Mouse (Mus musculus) small intestine, adult 2 months (tissue): ENCODE measurements around the gene Comp. TPM values are rescaled to one million over a fixed set of nuclear protein-coding genes. Genes with fewer than 3 reads are reported as not detected.

Experiments used
- H3K27ac ChIP-seq: fragments of 200-500 bp; 2 replicates; pipeline ENCODE4 v1.5.1; 2012; ENCODE audit warnings: low read depth, low read length, control low read depth, inconsistent platforms; ENCODE audit not compliant: insufficient read depth
- H3K27me3 ChIP-seq: fragments of 200-500 bp; 2 replicates; pipeline ENCODE4 v1.6.1; 2012; ENCODE audit warnings: mild to moderate bottlenecking, moderate library complexity, low read length, inconsistent platforms; ENCODE audit not compliant: control insufficient read depth, insufficient read depth
- H3K36me3 ChIP-seq: fragments of 200-500 bp; 2 replicates; pipeline ENCODE4 v1.6.1; 2012; ENCODE audit warnings: mild to moderate bottlenecking, low read length, control low read depth, inconsistent platforms; ENCODE audit not compliant: control insufficient read depth, insufficient read depth
- H3K4me1 ChIP-seq: fragments of 200-500 bp; 2 replicates; pipeline ENCODE4 v1.6.1; 2012; ENCODE audit warnings: low read length, inconsistent platforms, mixed read lengths; ENCODE audit not compliant: control insufficient read depth, insufficient read depth, insufficient read length
- H3K4me3 ChIP-seq: fragments of 200-500 bp; 2 replicates; pipeline ENCODE4 v1.5.1; 2012; ENCODE audit warnings: low read depth, mild to moderate bottlenecking, control low read depth, inconsistent platforms, low read length, moderate library complexity
- CTCF ChIP-seq: fragments of 200-500 bp; IDR thresholded peaks from 2 replicates; pipeline ENCODE4 v1.5.1; 2012; ENCODE audit warnings: low read depth, mild to moderate bottlenecking, control low read depth, inconsistent platforms, low read length, moderate library complexity, mixed read lengths; ENCODE audit not compliant: insufficient replicate concordance, insufficient read length; ENCODE audit errors: extremely low read depth
- POLR2A ChIP-seq: fragments of 200-500 bp; IDR thresholded peaks from 2 replicates; pipeline ENCODE4 v1.6.1; 2012; ENCODE audit warnings: low read depth, mild to moderate bottlenecking, control low read depth, inconsistent platforms, low read length, moderate library complexity
- WGBS: fragments of 180-500 bp; shearing (Covaris S2); methylation state at CpG from one replicate; pipeline ENCODE4 v1.1.7; 2018; 5-methylcytosine and 5-hydroxymethylcytosine counted together
- polyA plus RNA-seq: library from polyadenylated mRNA; depleted of rRNA; stranded (reverse); fragments of >200 nt; gene quantifications from 2 replicates; pipeline ENCODE4 v1.2.3, GENCODE M21; 2012

Gene Comp
- polyA plus RNA-seq, 1 experiment = 1.2 TPM

- WGBS = 95% methylated on average over 19 of the region's 19 CpGs
- Histone ChIP-seq H3K27me3 (no peaks in the 10 kb centered on the region), H3K36me3 (peaks cover 57% of the 10 kb centered on the region)
These were observed 41.8 kb upstream of the Comp start for GRCm38 (mm10) chr8:70331526-70331925.

GRCm38 (mm10) chr8:70332070-70332877 lies 41.1 kb upstream of the Comp start:
- H3K27me3 ChIP-seq = no peaks in the 10 kb centered on the region
- peaks cover 64% of the 10 kb centered on the region for H3K36me3 ChIP-seq
- no peak overlapping the region for H3K4me3 ChIP-seq
- H3K27ac ChIP-seq = no peak overlapping the region
- TF ChIP-seq POLR2A = no peak
- TF ChIP-seq CTCF = peak; percentile 56
- no peaks in the 10 kb centered on the region for H3K4me1 ChIP-seq
- 71% methylated on average over 40 of the region's 41 CpGs for WGBS

More at GRCm38 (mm10) chr8:70331526-70331925, 41.8 kb upstream of the Comp start:
- no peak overlapping the region for H3K4me3 ChIP-seq
- no peak overlapping the region for H3K27ac ChIP-seq
- H3K4me1 ChIP-seq = no peaks in the 10 kb centered on the region
- no peak for TF ChIP-seq POLR2A
- TF ChIP-seq CTCF = no peak

- WGBS = 96% methylated on average over 6 of the region's 6 CpGs
- peaks cover 70% of the 10 kb centered on the region for H3K36me3 ChIP-seq
These were observed 40.5 kb upstream of the Comp start for GRCm38 (mm10) chr8:70332878-70333202.

GRCm38 (mm10) chr8:70338931-70339330 lies 34.4 kb upstream of the Comp start:
- 85% methylated on average over 7 of the region's 7 CpGs for WGBS
- no peak overlapping the region for H3K4me3 ChIP-seq
- no peak overlapping the region for H3K27ac ChIP-seq
- H3K4me1 ChIP-seq = no peaks in the 10 kb centered on the region
- peaks cover 92% of the 10 kb centered on the region for H3K36me3 ChIP-seq
- H3K27me3 ChIP-seq = no peaks in the 10 kb centered on the region
- TF ChIP-seq CTCF = no peak

More at GRCm38 (mm10) chr8:70332878-70333202, 40.5 kb upstream of the Comp start:
- no peak overlapping the region for H3K4me3 ChIP-seq
- H3K27ac ChIP-seq = no peak overlapping the region
- H3K4me1 ChIP-seq = no peaks in the 10 kb centered on the region
- H3K27me3 ChIP-seq = no peaks in the 10 kb centered on the region
- TF ChIP-seq POLR2A = no peak
- TF ChIP-seq CTCF = no peak

GRCm38 (mm10) chr8:70340659-70341058 lies 32.7 kb upstream of the Comp start:
- Histone ChIP-seq H3K27ac (no peak overlapping the region), H3K4me1 (no peaks in the 10 kb centered on the region), H3K27me3 (no peaks in the 10 kb centered on the region), H3K36me3 (peaks cover 78% of the 10 kb centered on the region), H3K4me3 (no peak overlapping the region)
- WGBS = 87% methylated on average over 7 of the region's 7 CpGs
- TF ChIP-seq POLR2A (no peak), CTCF (no peak)

GRCm38 (mm10) chr8:70342007-70342406 lies 31.4 kb upstream of the Comp start:
- Histone ChIP-seq H3K4me3 (no peak overlapping the region), H3K27ac (no peak overlapping the region), H3K27me3 (no peaks in the 10 kb centered on the region), H3K36me3 (peaks cover 65% of the 10 kb centered on the region), H3K4me1 (no peaks in the 10 kb centered on the region)
- WGBS = 82% methylated on average over 14 of the region's 14 CpGs
- TF ChIP-seq POLR2A = no peak
- TF ChIP-seq CTCF = no peak

- Histone ChIP-seq H3K4me1 (peaks cover 9% of the 10 kb centered on the region; the same call in 1 of the 2 replicates), H3K36me3 (peaks cover 55% of the 10 kb centered on the region), H3K27ac (no peak overlapping the region), H3K27me3 (no peaks in the 10 kb centered on the region), H3K4me3 (no peak overlapping the region)
- no peak for TF ChIP-seq POLR2A
- no peak for TF ChIP-seq CTCF
- WGBS = 91% methylated on average over 7 of the region's 7 CpGs
These were observed 30.3 kb upstream of the Comp start for GRCm38 (mm10) chr8:70343076-70343475.

GRCm38 (mm10) chr8:70343696-70344095 lies 29.7 kb upstream of the Comp start:
- peaks cover 49% of the 10 kb centered on the region for H3K36me3 ChIP-seq
- H3K27me3 ChIP-seq = no peaks in the 10 kb centered on the region
- H3K4me3 ChIP-seq = no peak overlapping the region
- H3K27ac ChIP-seq = no peak overlapping the region
- peaks cover 15% of the 10 kb centered on the region for H3K4me1 ChIP-seq
- 58% methylated on average over 6 of the region's 6 CpGs for whole genome bisulfite sequencing
- no peak for TF ChIP-seq POLR2A
- peak; percentile 51; the same call in 1 of the 2 replicates for TF ChIP-seq CTCF
